In genomic region chr2:20231371-20231770, GRCm38 (mm10) we compare ENCODE assay signal across 16 mouse cellular contexts.
"Had no signal": no experiment of that assay in that cellular context is flagged by ENCODE, and none has a peak within 500 bp of the region (broad histone marks: within the 10 kb centered on the region; RNA-seq: fewer than 3 reads in every experiment).

No protein-coding gene starts in this region.

- H3K36me3 ChIP-seq: kidney, embryonic 15.5 days; midbrain, embryonic 10.5 days; midbrain, embryonic 13.5 days had no signal

- H3K27me3 ChIP-seq: kidney, embryonic 15.5 days; midbrain, embryonic 13.5 days had no signal

- H3K9me3 ChIP-seq: kidney, embryonic 15.5 days; midbrain, embryonic 10.5 days; midbrain, embryonic 13.5 days had no signal

- H3K4me1 ChIP-seq: kidney, embryonic 15.5 days; midbrain, embryonic 13.5 days had no signal

- H3K4me2 ChIP-seq: kidney, embryonic 15.5 days; lung, embryonic 14.5 days; midbrain, embryonic 13.5 days had no signal

- ATAC-seq: liver, postnatal 0 days; lung, postnatal 0 days; midbrain, embryonic 13.5 days; midbrain, embryonic 16.5 days had no signal

- H3K27ac ChIP-seq: kidney, embryonic 15.5 days; left cerebral cortex, adult 2 months; liver, embryonic 14.5 days; macrophage; midbrain, embryonic 10.5 days; midbrain, embryonic 13.5 days had no signal

- DNase-seq: kidney, adult 8-10 months; kidney, postnatal 10 days; kidney, postnatal 36 days; layer of hippocampus, postnatal 36 days; liver, postnatal 0 days; lung, embryonic 14.5 days; thymus, postnatal 25 days had no signal

- H3K4me3 ChIP-seq: kidney, embryonic 15.5 days; left cerebral cortex, adult 2 months; midbrain, embryonic 10.5 days; midbrain, embryonic 13.5 days; myocyte had no signal

- H3K9ac ChIP-seq: kidney, embryonic 15.5 days; liver, embryonic 14.5 days; liver, postnatal 0 days; lung, embryonic 14.5 days; midbrain, embryonic 13.5 days had no signal
